In the genomic region with DNA sequence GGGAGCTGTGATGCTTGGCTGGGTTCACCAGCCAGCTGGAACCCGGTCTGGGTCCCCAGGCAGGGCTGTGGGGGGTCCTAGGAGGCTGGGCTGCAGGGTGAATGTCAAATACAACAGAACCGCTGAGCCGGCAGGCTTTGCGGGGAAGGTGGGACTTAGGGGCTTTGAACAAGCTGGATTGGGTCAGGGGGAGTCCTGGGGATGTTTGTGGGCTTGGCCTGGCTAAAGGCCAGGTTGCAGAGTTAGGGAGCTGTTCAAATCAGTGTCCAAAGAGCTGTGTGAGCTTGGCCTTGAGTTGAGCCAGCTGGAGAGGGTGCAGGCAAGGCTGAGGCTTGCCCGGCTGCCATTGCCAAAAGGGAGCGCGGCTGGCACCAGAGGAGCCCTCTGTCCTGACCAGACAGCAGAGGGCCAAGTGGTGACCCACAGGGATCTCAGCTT, we compare ENCODE assay signal across 7 mouse cellular contexts.
DNase-seq lines count a peak whose midpoint lies in the region; ATAC-seq lines count a peak whose summit lies in the region.

No protein-coding gene starts in this region.

- no peaks in the 10 kb centered on the region for H3K9me3 ChIP-seq in midbrain, embryonic 11.5 days (ENCODE audit: control insufficient read depth, low read length)
- H3K9me3 ChIP-seq in midbrain, embryonic 10.5 days (replicated peaks) = no peaks in the 10 kb centered on the region
- no peaks in the 10 kb centered on the region for H3K9me3 ChIP-seq in heart, embryonic 15.5 days (replicated peaks)
- H3K9me3 ChIP-seq in limb, embryonic 10.5 days (replicated peaks) = no peaks in the 10 kb centered on the region

- no peak for ATAC-seq in midbrain, embryonic 11.5 days (ENCODE audit: low FRiP score)
- ATAC-seq in heart, embryonic 15.5 days (replicated peaks; ENCODE audit: insufficient number of reproducible peaks, insufficient read depth, low FRiP score, low read depth) = 0 out of 2 replicates have a peak, but pooled peaks have one; percentile 41

- H3K27ac ChIP-seq in midbrain, embryonic 11.5 days (ENCODE audit: low read depth, low read length) = no peak overlapping the region
- H3K27ac ChIP-seq in midbrain, embryonic 10.5 days (replicated peaks) = no peak overlapping the region
- no peak overlapping the region for H3K27ac ChIP-seq in heart, embryonic 15.5 days
- no peak overlapping the region for H3K27ac ChIP-seq in limb, embryonic 10.5 days

- DNase-seq in midbrain, embryonic 11.5 days (ENCODE audit: low spot score, missing footprints) = no peak
- DNase-seq in midbrain, embryonic 10.5 days (ENCODE audit: low spot score) = no peak
- DNase-seq in cerebellum, postnatal 14 days = peak; percentile 85
- DNase-seq in limb, embryonic 10.5 days (ENCODE audit: low spot score) = no peak
- peak; percentile 29 for DNase-seq in ovary, postnatal 36 days (ENCODE audit: low spot score)
- DNase-seq in B cell, adult 2 months = no peak

- H3K9ac ChIP-seq in midbrain, embryonic 11.5 days (ENCODE audit: low read length) = no peak overlapping the region
- H3K9ac ChIP-seq in heart, embryonic 15.5 days = no peak overlapping the region

- WGBS in midbrain, embryonic 11.5 days = 38% methylated on average over 7 of the region's 7 CpGs
- 49% methylated on average over 7 of the region's 7 CpGs for WGBS in midbrain, embryonic 10.5 days
- WGBS in heart, embryonic 15.5 days = 25% methylated on average over 7 of the region's 7 CpGs
- WGBS in limb, embryonic 10.5 days = 38% methylated on average over 7 of the region's 7 CpGs

- H3K4me1 ChIP-seq in midbrain, embryonic 11.5 days (ENCODE audit: control insufficient read depth, insufficient read depth, low read length) = no peaks in the 10 kb centered on the region
- H3K4me1 ChIP-seq in midbrain, embryonic 10.5 days = peaks cover 19% of the 10 kb centered on the region
- H3K4me1 ChIP-seq in heart, embryonic 15.5 days (replicated peaks) = peaks cover 11% of the 10 kb centered on the region
- peaks cover 16% of the 10 kb centered on the region for H3K4me1 ChIP-seq in limb, embryonic 10.5 days

- H3K36me3 ChIP-seq in midbrain, embryonic 11.5 days (ENCODE audit: control insufficient read depth, insufficient read depth, low read length) = no peaks in the 10 kb centered on the region
- no peaks in the 10 kb centered on the region for H3K36me3 ChIP-seq in midbrain, embryonic 10.5 days
- no peaks in the 10 kb centered on the region for H3K36me3 ChIP-seq in heart, embryonic 15.5 days
- H3K36me3 ChIP-seq in limb, embryonic 10.5 days = no peaks in the 10 kb centered on the region

- no peaks in the 10 kb centered on the region for H3K27me3 ChIP-seq in midbrain, embryonic 11.5 days (ENCODE audit: control insufficient read depth, insufficient read depth, low read length)
- peaks cover 39% of the 10 kb centered on the region for H3K27me3 ChIP-seq in midbrain, embryonic 10.5 days (ENCODE audit: low read depth, poor library complexity, severe bottlenecking)
- peaks cover 36% of the 10 kb centered on the region for H3K27me3 ChIP-seq in heart, embryonic 15.5 days
- H3K27me3 ChIP-seq in limb, embryonic 10.5 days (ENCODE audit: low read depth, poor library complexity, severe bottlenecking) = peaks cover 63% of the 10 kb centered on the region

- H3K4me2 ChIP-seq in midbrain, embryonic 11.5 days = peak overlapping the region; percentile 6; the same call in 1 of the 2 replicates
- peak overlapping the region; percentile 38 for H3K4me2 ChIP-seq in heart, embryonic 15.5 days

- no peak overlapping the region for H3K4me3 ChIP-seq in midbrain, embryonic 11.5 days (ENCODE audit: low read depth, low read length)
- H3K4me3 ChIP-seq in midbrain, embryonic 10.5 days = no peak overlapping the region
- H3K4me3 ChIP-seq in heart, embryonic 15.5 days = peak overlapping the region; percentile 13; the same call in 1 of the 2 replicates
- peak overlapping the region; percentile 35 for H3K4me3 ChIP-seq in limb, embryonic 10.5 days

Comparison
In these comparisons a context has a peak if more than half of its experiments do, and no peak if none do; other contexts are left out.
1. DNase-seq: peak in cerebellum, postnatal 14 days (2 of 2) and ovary, postnatal 36 days (single experiment); none in midbrain, embryonic 11.5 days (single experiment), midbrain, embryonic 10.5 days (single experiment), limb, embryonic 10.5 days (single experiment) and B cell, adult 2 months (0 of 2).
2. H3K4me3 ChIP-seq: peak in heart, embryonic 15.5 days (single experiment) and limb, embryonic 10.5 days (single experiment); none in midbrain, embryonic 11.5 days (single experiment) and midbrain, embryonic 10.5 days (single experiment).